Mouse (Mus musculus): ENCODE measurements around the gene Notch1. TPM values are rescaled to one million over a fixed set of nuclear protein-coding genes. Genes with fewer than 3 reads are reported as not detected.
A peak's percentile ranks its signal among the peaks of the same experiment; 100 is the strongest.

The Notch1 gene
- 10 to 100 TPM; 27.5 to 32.3 TPM for total RNA-seq (2021)

DNA sequence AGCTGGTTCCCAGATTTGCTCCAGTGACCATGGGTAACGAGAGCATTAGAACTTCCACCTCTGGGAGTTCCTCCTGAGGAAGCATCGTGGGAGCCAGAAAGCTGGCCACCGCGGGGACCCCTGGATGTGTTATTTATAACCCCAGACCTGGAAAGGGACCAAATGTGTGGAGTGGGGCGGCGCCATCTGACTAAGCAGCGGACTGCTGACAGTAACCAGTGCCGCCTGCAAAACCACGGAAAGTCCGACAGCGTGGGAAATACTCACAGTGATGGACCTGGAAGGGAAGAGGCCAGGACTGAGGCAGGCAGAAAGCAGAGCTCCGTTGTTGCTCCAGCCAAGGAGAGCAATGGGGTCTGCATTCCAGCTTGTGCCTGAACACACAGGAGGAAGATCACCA is at the start of gene Notch1:
Gene Notch1, minus strand, starts transcription at position 389 of the 400 bp plus-strand sequence.
- intact Hi-C loops (cut with DNase I), result no loop called here

DNA sequence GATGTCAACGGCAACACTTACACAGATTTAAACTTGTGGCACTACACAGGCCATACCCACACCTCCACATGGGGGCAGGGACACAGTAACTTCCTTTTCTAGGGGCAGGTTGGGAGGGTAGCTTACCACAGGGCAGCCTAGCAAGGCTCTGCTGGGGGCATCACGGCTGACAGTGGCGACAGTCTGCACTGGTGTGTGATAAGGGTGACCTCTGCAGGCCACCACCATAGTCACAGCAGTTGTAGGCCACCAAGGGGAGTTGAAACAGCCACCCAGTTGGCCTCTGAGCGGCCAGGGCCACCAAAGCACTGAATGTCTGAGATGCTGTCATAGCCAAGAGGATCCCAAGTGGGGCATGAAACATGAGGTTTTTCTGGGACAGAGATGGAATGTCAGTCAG is 49.8 kb upstream of the Notch1 start:
- no peak for DNase-seq (ENCODE audit: low spot score)
- intact Hi-C loops (cut with DNase I), result loop anchor here (2.0 to 10.0 kb wide), 2 partner anchors 265 to 411 kb away; no protein-coding TSS in a partner anchor

More for the DNA sequence above, at the start of gene Notch1:
- DNase-seq (ENCODE audit: low spot score), result peak; percentile 66

DNA sequence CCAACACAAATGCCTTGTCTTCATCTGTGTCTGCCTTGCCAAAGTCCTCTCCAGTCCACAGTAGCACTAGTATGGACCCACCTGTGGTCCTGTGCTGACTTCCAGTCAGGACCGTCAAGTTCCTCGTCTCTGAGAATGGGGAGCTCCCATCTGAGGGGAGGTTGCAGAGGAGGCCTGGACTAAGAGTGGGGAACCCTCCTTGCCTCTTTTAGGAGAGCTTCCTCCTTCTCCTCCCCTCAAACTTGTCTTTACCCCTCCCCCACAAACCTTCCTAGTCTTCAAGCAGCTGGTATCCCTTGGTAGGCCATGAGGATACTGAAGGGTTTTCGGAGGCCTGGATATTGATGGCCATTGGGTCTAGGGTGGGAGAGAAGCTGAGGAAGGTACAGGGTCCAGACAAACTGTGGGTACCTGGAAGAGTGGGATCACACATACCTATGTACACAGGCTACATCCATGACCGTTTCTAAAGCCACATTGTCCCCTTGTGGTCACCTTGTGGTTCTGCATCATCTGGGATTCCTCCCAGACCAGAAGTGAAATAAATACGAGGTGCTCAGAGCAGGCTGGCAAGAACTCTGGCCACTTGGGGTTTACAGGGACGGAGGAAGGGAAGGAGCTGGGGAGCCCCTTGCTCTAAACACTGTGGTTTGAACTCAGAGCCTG is 45.0 kb upstream of the Notch1 start:
- DNase-seq (ENCODE audit: low spot score), result no peak

DNA sequence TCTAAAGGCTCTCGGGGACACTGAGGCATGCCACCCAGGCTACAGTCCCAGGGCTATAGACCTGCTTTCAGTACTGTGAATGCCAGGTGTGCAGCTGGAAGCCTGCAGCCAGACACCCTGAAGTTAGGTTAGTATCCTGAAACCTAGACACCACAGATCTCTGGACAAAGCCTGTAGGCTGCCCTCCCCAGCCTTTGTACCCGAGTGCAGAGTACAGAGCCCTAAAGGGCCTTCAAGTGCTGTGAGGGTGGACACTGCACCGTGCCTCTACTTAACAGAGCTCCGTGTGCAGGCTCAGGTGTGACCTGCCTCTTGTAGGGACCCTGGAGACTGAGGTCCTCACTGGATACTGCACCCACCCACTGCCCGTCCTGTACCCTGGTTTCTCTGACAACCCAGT is 44.0 kb upstream of the Notch1 start:
- intact Hi-C loops (cut with DNase I), result loop anchor here (5.0 to 10.0 kb wide), 2 partner anchors 238 to 406 kb away; no protein-coding TSS in a partner anchor

More for the DNA sequence above, 45.0 kb upstream of the Notch1 start:
- intact Hi-C loops (cut with DNase I), result loop anchor here (1.0 to 10.0 kb wide), 3 partner anchors 112 to 407 kb away; no protein-coding TSS in a partner anchor

DNA sequence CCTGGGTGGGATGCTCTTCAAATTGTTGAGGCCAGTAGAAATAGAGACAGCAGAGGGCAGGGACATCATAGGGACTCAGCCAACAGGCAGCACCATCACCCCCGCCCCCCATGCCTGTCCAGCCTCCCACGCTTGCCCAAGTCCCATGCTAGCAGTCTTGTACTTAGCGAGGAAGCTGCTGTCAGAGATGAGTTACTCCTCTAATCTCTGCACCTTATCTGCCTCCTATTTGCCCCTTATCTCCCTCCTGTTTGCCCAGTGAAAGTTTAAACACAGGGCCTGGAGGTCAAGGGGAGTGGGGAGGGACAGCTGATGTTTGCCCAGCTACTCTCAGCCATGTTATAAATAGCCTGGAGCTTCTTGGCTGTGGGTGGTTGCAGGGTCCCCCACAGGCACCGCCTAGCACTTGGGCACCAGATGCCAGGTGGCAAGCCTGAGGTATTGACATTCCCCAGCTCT is 40.1 kb upstream of the Notch1 start:
- DNase-seq (ENCODE audit: low spot score), result no peak
- intact Hi-C loops (cut with DNase I), result no loop called here

More for the DNA sequence above, 44.0 kb upstream of the Notch1 start:
- no peak for DNase-seq (ENCODE audit: low spot score)

DNA sequence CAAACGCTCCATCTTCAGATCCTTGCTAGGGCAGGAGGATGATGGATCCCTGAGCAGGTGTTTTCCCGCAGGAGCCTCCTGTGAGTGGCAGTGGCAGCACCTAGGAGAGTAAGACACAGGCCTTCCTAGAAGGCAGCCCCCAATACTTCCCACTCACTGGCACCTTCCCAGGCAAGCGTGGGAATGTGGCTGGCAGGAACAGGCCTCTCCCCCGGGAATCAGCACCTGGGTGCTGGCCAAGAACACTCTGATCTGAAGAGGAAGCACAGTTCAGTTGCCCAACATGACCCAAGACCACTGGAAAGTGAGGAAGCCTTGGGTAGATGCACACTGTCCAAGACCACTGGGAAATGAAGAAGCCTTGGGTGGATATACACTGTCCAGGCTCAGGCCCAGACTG is 38.6 kb upstream of the Notch1 start:
- intact Hi-C loops (cut with DNase I), result no loop called here
- peak; percentile 53 for DNase-seq (ENCODE audit: low spot score)

DNA sequence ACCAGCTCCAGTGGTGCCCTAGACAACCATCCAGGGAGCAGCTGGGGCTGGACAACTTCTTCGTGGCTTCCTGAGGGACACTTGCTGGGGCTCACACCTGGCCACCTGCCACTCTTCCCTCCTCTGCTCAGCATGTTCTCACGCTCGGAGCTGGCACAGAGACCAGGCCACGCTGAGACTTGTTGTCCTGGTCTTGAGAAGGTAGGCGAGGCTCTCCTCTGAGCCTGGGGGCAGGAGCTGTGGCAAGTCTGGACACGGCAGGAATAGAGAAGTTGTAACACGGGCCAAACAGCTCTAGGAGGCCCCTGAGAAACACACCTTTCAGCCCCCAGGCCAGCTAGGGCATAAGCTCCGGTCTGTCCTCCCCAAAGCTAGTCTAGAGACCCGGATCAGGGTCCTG is 37.4 kb upstream of the Notch1 start:
- intact Hi-C loops (cut with DNase I), result no loop called here
- DNase-seq (ENCODE audit: low spot score), result no peak

DNA sequence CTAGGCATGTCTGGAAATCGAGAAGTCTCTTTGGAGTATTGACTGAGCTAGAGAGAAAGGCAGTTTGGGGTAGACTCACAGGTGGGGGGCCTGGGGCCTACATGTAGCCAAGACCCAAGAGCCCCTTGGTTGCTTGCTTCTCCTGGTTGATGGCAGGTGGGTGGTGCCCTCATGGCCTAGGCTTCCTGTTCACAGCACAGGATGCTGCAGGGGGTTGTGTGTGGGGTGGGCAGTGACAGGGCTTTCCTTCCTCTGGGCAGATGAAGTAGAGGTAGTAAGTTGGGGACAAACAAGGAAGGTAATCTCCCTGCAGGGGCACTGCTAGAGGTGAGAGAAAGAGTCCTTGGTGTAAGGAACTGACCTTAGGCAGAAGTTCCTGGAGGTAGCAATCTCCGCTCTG is 35.6 kb upstream of the Notch1 start:
- intact Hi-C loops (cut with DNase I), result no loop called here
- no peak for DNase-seq (ENCODE audit: low spot score)

DNA sequence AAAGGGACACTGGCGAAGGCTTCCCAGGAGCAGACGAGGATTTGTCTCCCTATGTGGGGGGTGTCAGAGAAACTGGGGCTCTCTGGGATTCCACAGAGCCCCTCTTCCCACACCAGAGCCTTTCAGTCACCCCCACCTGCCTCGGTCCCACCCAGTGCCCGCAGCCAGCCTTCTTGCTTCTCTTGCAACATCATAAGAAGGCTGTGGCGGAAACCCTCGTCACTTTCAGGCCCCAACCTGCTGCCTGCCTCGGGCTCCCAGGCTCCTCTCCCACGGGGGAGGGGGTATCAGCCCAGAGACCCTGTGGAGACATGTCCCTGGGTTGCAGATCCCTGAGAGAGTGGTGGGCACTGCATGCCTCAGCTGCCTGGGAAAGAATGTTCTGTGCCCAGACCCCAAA is 35.0 kb upstream of the Notch1 start:
- intact Hi-C loops (cut with DNase I), result no loop called here
- no peak for DNase-seq (ENCODE audit: low spot score)

DNA sequence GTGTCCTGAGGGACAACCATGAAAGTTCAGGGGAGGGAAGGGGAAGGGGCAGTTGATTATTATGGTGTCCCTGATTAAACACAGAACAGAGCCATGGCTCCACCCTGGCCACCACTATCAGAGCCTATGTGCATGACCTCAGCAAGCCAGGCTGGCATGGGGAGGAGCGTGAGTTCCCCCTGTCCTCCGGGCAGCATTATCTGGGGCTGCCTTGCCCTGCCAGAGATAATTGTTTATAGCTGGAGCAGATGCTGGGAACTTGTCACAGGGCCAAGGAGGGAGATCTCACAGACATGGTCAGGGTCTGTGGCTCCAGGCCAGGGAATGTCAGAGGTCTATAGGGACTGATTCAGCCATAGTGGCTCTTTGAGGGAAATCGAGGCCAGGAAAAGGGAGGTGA is 34.3 kb upstream of the Notch1 start:
- intact Hi-C loops (cut with DNase I), result no loop called here
- no peak for DNase-seq (ENCODE audit: low spot score)

DNA sequence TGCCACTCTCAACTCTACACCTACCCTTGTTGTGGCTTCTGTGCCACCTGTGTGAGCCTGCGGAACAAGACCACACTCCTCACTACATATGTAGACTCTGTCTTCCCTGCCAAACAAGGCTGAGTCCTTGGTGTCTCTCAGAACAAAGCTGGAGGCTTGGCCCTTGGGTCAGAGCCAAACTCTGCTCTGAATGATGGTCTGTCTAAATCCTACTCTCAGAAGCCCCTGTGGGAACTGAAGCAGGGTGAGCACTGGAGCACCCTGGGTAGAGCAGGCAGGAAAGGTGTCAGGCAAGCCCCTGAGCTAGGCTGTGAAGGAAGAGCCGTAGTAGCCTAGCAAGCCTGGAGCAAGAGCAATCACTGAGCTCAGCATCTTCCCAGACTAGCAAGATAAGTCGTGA is 33.7 kb upstream of the Notch1 start:
- intact Hi-C loops (cut with DNase I), result no loop called here
- no peak for DNase-seq (ENCODE audit: low spot score)

DNA sequence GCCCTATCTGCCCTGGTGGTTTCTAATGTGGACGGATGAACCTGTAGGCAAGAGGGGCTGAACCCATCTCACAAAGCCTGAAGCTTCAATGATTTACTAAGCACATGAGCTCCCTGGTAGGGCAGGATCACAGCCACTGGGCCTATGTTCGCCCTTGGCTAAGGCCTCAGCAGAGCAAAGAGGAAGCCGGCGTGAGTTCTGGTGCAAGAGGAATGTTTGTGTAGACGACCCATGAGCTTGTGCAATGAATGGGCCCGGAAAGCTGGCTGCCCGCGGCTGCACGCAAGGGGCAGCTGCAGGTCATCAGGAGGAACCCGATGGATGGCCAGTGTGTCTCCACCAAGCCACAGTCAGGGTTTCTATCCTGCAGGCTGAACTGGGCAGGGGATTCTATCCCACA is 33.3 kb upstream of the Notch1 start:
- DNase-seq (ENCODE audit: low spot score), result no peak
- intact Hi-C loops (cut with DNase I), result loop anchor here (2.0 to 5.0 kb wide), 3 partner anchors 42 to 75 kb away; no protein-coding TSS in a partner anchor

DNA sequence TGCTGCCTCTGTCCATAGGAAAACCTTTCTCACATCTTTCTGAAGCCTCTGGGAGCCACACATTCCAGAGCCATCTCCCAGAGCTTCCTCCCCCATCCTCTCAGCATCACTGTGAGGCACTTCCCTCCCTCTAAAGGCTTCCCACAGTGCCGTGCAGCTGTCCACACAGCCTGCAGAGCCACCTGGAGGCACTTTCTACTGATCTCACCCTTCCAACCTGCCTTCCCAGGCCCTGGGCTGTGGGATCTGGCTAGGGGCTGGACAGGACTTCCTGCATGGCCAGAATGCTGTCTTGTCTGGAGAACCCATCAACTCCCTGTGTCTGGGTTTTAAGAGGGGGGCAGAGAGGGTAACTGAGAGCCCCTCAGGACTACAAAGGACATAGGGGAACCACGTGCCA is 31.0 kb upstream of the Notch1 start:
- no peak for DNase-seq (ENCODE audit: low spot score)
- intact Hi-C loops (cut with DNase I), result loop anchor here (5.0 kb wide), 2 partner anchors 40 to 55 kb away; no protein-coding TSS in a partner anchor

DNA sequence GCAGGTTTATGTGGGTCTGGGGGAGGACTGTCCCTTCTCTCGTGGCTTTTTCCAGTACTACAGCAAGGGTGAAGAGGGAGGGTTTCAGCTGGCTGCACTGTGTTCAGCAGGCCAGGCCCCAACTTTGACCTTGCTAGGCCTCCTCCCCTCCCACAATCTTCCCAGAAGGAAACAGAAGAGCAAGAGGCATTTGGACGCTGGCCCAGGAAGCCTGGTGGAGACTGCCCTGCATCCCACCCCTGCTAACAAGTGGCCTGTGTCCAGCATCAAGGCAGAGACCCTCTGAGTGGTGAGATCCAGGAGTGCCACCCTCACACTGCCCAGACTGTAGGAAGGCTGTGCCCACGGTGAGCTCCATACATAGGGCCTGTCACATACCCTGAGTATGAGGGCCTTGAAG is 27.8 kb upstream of the Notch1 start:
- DNase-seq (ENCODE audit: low spot score), result no peak
- intact Hi-C loops (cut with DNase I), result loop anchor here (2.0 kb wide), 1 partner anchor 17 kb away; no protein-coding TSS in a partner anchor

DNA sequence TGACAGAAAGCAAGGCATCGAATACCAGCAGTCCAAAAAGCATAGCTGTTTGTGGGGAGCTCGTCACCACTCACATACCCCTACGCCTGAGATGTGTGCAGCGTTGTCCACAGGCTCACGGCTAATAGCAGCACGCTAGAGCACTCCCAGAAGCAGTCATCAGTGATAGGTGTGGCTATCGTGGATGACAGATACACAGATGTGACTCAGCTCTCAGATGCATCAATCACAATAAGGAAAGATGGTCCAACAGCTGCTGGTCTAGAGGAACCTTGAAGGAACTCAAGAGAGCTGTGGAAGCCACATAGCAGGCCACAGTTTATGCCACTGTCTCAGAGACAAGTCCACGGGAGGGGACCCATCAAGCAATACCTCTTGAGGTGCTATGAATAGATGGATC is 27.3 kb upstream of the Notch1 start:
- intact Hi-C loops (cut with DNase I), result loop anchor here (2.0 kb wide), 1 partner anchor 17 kb away; no protein-coding TSS in a partner anchor
- DNase-seq (ENCODE audit: low spot score), result no peak

DNA sequence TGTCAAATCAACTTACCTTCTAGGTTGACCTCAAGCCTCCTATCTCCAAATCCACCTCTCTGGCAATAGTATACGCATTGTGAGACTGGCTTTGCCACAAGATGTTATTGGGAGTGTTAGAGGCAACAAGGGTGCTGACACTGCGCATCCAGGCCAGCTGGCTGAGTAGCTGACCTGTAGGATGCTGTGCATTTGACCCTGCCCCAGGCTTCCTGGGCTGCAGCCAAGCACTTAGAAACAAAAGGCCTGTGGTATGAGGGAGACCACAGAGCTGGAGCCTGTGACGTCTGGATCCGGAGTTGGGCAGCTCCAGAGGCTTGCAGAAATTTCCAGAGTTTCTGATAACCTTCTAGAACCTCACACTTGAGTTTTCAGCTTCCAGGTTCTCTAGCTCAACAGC is 26.7 kb upstream of the Notch1 start:
- no peak for DNase-seq (ENCODE audit: low spot score)
- intact Hi-C loops (cut with DNase I), result no loop called here

DNA sequence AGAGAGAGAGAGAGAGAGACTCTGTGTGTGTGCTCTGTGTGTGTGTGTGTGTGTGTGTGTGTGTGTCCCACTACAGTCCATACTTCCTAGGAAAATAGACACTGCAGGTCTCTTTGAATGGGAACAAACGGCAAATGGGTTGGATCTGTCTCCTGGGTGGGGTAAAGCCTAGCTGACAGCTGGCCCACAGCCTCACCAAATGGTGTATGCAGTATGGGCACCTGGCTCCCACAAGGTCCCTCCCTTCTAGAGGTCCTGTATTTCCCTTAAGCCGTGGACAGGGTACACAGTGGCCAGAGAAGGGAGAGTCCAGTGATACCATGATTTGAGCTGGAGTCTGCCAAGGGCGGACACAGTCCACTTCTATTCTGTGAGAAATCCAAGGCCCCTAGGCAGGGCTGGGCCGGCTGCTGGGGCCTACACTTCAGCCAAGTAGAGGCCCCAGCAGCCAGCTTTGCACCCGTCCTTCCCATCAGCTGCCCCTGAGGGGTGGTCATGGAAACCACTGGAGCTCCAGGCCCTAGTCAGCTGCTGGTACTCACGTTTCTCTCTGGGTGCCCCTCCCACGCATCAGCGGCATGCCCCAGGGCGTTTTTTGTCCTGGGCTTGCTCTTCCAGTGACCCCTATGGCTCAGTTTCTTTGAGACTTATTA is 24.9 kb upstream of the Notch1 start:
- intact Hi-C loops (cut with DNase I), result no loop called here
- DNase-seq (ENCODE audit: low spot score), result no peak

DNA sequence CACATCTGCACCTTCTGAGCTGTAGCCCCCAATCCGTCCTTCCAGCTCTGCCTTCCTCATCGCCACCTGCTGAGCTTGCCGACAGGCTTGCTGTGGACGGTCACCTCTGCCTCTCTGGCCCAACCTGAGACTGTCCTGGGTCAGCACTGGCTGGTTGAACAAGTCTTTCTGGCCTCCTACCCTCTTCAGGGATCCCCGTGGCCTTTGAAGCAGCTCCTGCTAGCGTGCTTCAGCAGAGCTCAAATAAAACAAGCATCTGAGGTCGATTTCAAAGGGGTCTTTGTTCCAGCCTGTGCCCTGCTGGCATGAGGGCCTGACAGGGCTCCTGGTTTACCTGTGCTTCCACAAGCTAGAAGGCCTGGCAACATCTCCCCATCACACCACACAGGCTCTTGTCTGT is 24.3 kb upstream of the Notch1 start:
- no peak for DNase-seq (ENCODE audit: low spot score)
- intact Hi-C loops (cut with DNase I), result no loop called here

DNA sequence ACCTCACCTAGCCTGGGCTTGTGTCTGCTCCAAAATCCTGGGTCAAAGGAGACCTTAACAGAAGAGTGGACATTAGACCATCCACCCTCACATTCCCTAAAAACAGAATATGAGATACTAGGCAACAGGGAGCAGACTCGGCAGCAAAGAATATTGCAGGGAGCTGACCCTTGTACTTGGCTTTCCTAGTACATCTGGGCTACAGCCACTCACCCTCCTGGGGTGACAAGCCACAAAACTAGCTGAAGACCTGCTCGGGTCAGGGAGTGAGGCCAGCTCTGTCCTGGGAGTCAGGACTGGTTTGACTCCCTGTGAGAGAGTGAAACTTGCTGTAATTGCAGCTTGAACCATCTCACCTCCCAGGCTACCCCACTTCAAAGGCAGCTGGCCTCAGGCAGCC is 23.1 kb upstream of the Notch1 start:
- intact Hi-C loops (cut with DNase I), result no loop called here
- no peak for DNase-seq (ENCODE audit: low spot score)

DNA sequence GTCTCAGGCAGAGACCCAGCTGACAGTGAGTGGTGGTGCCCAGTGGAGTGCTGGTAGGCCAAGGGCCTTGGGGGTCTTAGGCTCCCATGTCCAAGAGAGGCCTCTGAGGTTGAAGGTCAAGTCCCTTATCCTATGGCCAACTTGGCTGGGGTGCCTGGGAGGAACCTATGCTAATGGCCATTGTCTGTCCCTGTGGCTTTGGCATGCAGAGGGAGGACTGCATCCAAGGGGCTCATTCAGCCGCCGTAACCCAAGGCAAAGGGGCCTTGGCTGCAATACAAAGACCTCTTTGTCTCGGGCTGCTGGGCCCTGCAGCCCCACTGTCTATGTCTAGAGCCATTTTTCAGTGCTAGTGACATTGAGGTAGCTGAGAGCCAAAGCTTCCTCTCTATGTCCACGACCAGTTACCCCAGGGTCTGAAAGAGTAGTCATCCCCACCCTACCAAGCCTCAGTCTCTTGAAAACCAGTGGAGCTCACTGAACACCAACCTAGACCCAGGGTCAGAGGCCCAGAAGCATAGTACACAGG is 19.1 kb upstream of the Notch1 start:
- intact Hi-C loops (cut with DNase I), result no loop called here
- DNase-seq (ENCODE audit: low spot score), result no peak

DNA sequence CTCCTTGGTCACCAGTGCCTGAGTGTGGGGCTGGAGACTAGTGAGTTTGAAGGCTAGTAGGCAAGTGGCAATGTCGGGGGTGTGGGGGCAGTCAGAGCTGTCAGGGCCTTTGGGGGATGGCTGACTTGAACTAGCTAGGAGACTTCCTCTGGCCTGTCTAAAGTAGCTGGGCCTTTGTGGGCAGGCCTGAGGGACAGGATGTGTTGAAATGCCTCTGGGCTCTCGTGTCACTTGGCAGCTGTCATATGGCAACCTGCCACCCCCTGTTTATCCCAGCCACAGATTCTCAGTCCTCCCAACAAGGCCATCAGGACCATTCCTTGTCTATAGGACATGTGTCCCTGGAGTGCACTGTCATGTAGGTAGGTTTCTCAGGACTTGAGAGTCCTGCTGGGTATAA is 18.2 kb upstream of the Notch1 start:
- DNase-seq (ENCODE audit: low spot score), result peak; percentile 73
- intact Hi-C loops (cut with DNase I), result no loop called here

All from heart, postnatal 25 days (tissue).